ENCODE assay signal across 20 mouse cellular contexts in the genomic region with DNA sequence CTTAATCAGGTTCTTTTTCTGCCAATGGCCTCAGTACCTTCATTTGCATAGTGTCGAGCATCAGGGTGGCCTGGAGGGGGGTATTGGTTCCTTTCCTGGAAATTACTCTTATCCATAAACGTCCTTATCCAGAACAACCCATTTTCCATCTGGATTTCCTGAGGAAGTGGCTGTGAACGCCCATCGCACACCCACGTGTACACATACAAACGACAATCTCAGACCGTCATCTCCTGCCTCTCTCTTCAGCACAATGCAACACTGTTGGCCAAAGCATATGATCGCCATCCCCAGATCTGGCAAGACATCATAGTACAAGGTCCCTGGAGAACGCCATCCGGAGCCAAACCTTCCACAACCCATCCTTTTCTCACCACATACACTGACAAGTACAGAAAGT. TPM values are rescaled to one million over a fixed set of nuclear protein-coding genes. Genes with fewer than 3 reads are reported as not detected.
DNase-seq lines count a peak whose midpoint lies in the region; TF ChIP-seq lines count a peak whose summit lies in the region.
"Had no signal": no experiment of that assay in that cellular context is flagged by ENCODE, and none has a peak within 500 bp of the region (broad histone marks: within the 10 kb centered on the region; RNA-seq: fewer than 3 reads in every experiment).

No protein-coding gene starts in this region.

- intact Hi-C loops in gastrocnemius, adult 2 months (cut with DNase I), result loop anchor here (5.0 kb wide), 1 partner anchor 111 kb away; no protein-coding TSS in a partner anchor

- peak; percentile 36 for DNase-seq in gastrocnemius, adult 2 months
- no peak for DNase-seq in gastrocnemius, postnatal 10 days
- peak; percentile 18 to 62 for DNase-seq in kidney, postnatal 25 days
- no peak for DNase-seq in kidney, postnatal 4 days
- DNase-seq in heart, postnatal 4 days, result peak; percentile 57
- DNase-seq in lung, postnatal 4 days, result peak; percentile 35 to 62
- DNase-seq in urinary bladder, adult 2 months (ENCODE audit: low spot score), result no peak
- no peak for DNase-seq in cerebellum, adult 18-20 months
- DNase-seq: adrenal gland, postnatal 14 days; cerebellum, postnatal 36 days; layer of hippocampus, postnatal 36 days; liver, embryonic 13.5 days; thymus, adult 18-20 months had no signal

- peak overlapping the region; percentile 86 for H3K27ac ChIP-seq in gastrocnemius, adult 2 months
- H3K27ac ChIP-seq: embryonic facial prominence, embryonic 10.5 days; hindbrain, postnatal 0 days; kidney, embryonic 15.5 days; limb, embryonic 10.5 days; liver, embryonic 13.5 days; neural tube, embryonic 13.5 days had no signal

- TF ChIP-seq CTCF in gastrocnemius, adult 2 months (IDR thresholded peaks at IDR 0.05), result no peak

- no peak overlapping the region for H3K4me3 ChIP-seq in gastrocnemius, adult 2 months
- H3K4me3 ChIP-seq: embryonic facial prominence, embryonic 10.5 days; erythroblast, embryonic 14.5 days; kidney, embryonic 15.5 days; limb, embryonic 10.5 days; liver, embryonic 13.5 days; megakaryocyte, embryonic 14.5 days; neural tube, embryonic 13.5 days had no signal

RNA-seq across cellular contexts. Expression of gene Rftn1, which starts 47.1 kb away (rescaled TPM):
- 10 to 100 TPM; 11.4 to 16.9 TPM for total RNA-seq in gastrocnemius, adult 2 months (2021)
- total RNA-seq in gastrocnemius, postnatal 10 days (2021), result 10 to 100 TPM; 57.9 to 62.0 TPM
- 10 to 100 TPM; 70.3 to 80.9 TPM for total RNA-seq in heart, postnatal 4 days (2021)
- polyA plus RNA-seq in urinary bladder, adult 2 months (2012; rRNA removed), result 8.3 and 9.6 TPM in 2 replicates

Comparison
In these comparisons a context has a peak if more than half of its experiments do, and no peak if none do; other contexts are left out.
1. DNase-seq: peak in gastrocnemius, adult 2 months (single experiment), kidney, postnatal 25 days (2 of 2), heart, postnatal 4 days (single experiment) and lung, postnatal 4 days (2 of 2); none in gastrocnemius, postnatal 10 days (single experiment), kidney, postnatal 4 days (0 of 2), urinary bladder, adult 2 months (single experiment) and cerebellum, adult 18-20 months (0 of 2).